Mouse (Mus musculus) heart, adult 2 months (tissue): ENCODE data around the gene Cadm1.

Experiments
- CTCF ChIP-seq: fragments of 200-600 bp; IDR thresholded peaks from 2 replicates; pipeline ENCODE4 v1.8.1; 2022; ENCODE audit warnings: antibody characterized with exemption, mild to moderate bottlenecking, moderate library complexity
- POLR2A ChIP-seq: fragments of 200-500 bp; IDR thresholded peaks from 2 replicates; pipeline ENCODE4 v1.6.1; 2011; ENCODE audit warnings: mild to moderate bottlenecking, low read depth, low read length, control low read depth; ENCODE audit not compliant: insufficient read depth

DNA sequence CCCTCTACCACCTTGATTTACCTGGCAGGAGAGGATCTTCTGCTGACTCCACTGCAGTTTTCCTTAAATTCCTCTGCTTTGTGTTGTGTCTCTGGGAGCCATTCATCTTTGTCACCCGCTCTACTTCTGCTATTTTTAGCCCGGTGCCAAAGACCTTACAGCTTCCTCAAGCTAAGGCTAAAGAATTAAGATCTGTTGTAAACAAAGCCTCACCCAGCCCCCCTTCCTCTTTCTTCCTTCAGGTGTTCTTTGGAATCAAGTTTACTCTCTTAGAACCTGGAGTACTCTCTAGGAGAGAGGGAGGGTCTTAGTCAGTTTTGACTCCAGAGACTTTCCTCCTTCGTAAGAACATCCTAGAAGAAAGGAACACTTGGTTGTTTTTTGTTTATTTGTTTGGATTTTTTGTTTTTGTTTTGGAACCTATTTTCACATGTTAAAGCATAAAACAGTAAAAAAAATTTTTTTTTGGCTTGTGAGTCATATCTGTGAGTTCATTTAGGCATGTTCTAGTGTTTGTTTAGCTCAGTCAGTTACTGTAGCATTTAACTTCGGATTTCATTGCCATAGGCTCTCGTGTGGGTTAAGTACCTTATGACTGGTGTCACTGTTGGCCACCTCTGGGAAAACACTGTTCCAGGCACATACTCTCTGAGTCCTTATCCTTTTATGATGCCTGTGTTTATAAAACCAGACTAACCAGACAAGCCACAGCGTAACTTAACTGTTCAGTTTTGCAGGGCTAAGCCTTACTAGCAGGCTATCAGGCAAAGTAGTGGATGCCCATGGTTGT, 51.8 kb downstream of the Cadm1 start:
- TF ChIP-seq CTCF (no peak), POLR2A (no peak)
